Mouse (Mus musculus) limb, embryonic 15.5 days (tissue): Measurements from ENCODE around the gene Grin3b. TPM values are rescaled to one million over a fixed set of nuclear protein-coding genes. Genes with fewer than 3 reads are reported as not detected.

Source experiments
- ATAC-seq: fragments of 200-750 bp; cut with Nextera tagmentation; 2 replicates; pipeline ENCODE4 v1.8.0; 2017; ENCODE audit warnings: low read depth, moderate TSS enrichment; ENCODE audit not compliant: insufficient number of reproducible peaks, low FRiP score, low TSS enrichment
- H3K27ac ChIP-seq: fragments of 300-500 bp; sonication (generic); 2 replicates; pipeline ENCODE4 v1.5.1; 2015; ENCODE audit warnings: moderate library complexity, mild to moderate bottlenecking, inconsistent platforms
- H3K27me3 ChIP-seq: fragments of 300-500 bp; sonication (generic); 2 replicates; pipeline ENCODE4 v1.6.1; 2015; ENCODE audit warnings: inconsistent platforms
- H3K36me3 ChIP-seq: fragments of 300-500 bp; sonication (generic); 2 replicates; pipeline ENCODE4 v1.6.1; 2015; ENCODE audit warnings: inconsistent platforms
- H3K4me1 ChIP-seq: fragments of 300-500 bp; sonication (generic); 2 replicates; pipeline ENCODE4 v1.6.1; 2015; ENCODE audit warnings: inconsistent platforms
- H3K4me2 ChIP-seq: fragments of 300-500 bp; sonication (generic); 2 replicates; pipeline ENCODE4 v1.6.1; 2015; ENCODE audit warnings: mild to moderate bottlenecking, inconsistent platforms
- H3K4me3 ChIP-seq: fragments of 300-500 bp; sonication (generic); 2 replicates; pipeline ENCODE4 v1.5.1; 2015; ENCODE audit warnings: mild to moderate bottlenecking, inconsistent platforms
- H3K9ac ChIP-seq: fragments of 300-500 bp; sonication (generic); 2 replicates; pipeline ENCODE4 v1.6.1; 2015; ENCODE audit warnings: inconsistent platforms
- H3K9me3 ChIP-seq: fragments of 300-500 bp; sonication (generic); 2 replicates; pipeline ENCODE4 v1.6.1; 2016; ENCODE audit warnings: inconsistent platforms
- WGBS: fragments of 180-500 bp; shearing (Covaris S2); methylation state at CpG from one replicate; pipeline ENCODE4 v1.1.7; 2015; 5-methylcytosine and 5-hydroxymethylcytosine counted together
- polyA plus RNA-seq: library from polyadenylated mRNA; unstranded; fragments of >200 nt; fragmentation: Nextera tagmentation; extraction: Ambion mirVana; gene quantifications from 2 replicates; pipeline ENCODE4 v1.2.1, GENCODE M21; 2015

The Grin3b gene
- polyA plus RNA-seq, 1 experiment from 2014 or later, result 0.64 TPM

DNA sequence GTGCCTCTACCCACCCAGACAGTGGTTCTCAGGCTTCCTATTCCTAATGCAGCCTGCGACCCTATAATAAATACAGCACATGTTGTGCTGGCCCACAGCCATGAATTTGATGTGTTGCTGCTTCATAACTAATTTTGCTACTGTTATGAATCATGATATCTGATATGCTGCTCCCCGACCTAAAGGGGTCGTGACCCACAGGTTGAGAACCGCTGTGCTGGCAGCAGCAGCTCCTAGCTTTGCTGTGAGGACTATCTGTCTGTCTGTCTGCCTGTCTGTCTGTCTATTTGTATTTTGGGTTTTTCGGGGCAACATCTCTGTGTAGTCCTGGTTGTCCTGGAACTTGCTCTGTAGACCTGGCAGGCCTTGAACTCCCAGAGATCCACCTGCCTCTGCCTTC lies 53.2 kb downstream of the Grin3b start:
- H3K9ac ChIP-seq, result no peak overlapping the region
- 0 out of 2 replicates have a peak overlapping the region, but pooled peaks have one; percentile 1 for H3K27ac ChIP-seq
- H3K9me3 ChIP-seq, result no peaks in the 10 kb centered on the region
- no peaks in the 10 kb centered on the region for H3K36me3 ChIP-seq
- ATAC-seq, result no peak
- no peak overlapping the region for H3K4me2 ChIP-seq
- 83% methylated on average over 5 of the region's 5 CpGs for WGBS
- no peak overlapping the region for H3K4me3 ChIP-seq
- peaks cover 27% of the 10 kb centered on the region for H3K4me1 ChIP-seq
- H3K27me3 ChIP-seq, result no peaks in the 10 kb centered on the region; the same call in 1 of the 2 replicates

DNA sequence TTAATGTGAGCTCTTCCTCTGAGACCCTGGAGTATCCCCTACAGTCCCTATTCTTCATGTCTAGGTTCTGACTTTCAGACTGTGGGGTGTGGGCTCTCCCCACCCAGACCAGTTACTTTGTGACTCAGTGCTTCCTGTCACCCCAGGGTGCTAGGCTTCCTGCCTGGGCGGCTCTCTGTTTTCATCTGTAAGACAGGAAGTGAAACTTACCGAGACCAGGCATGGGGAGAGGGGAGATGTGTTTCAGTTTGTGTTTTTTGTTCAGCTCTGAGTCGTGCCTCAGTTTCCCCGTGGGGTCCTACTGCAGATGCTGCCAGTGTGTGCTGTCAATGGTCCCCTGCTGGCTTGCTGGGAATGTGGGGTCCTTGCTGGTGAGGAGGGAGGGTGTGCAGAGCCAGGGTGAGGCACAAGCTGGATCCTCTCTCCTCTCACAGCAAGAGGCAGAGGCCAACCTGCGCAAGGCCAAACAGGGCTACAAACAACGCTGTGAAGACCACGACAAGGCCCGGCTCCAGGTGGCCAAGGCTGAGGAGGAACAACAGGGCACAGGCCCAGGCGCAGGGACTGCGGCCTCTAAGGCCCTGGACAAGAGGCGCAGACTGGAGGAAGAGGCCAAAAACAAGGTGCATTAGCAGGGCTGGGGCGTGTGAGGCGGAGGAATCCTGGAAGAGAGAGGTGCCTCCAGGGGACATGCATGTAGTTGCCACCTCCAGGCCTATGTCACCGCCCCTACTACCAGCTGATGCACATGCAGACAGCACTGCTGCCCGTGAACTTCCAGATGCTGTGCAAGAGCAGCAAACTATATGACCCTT lies 53.9 kb downstream of the Grin3b start:
- WGBS, result 71% methylated on average over 15 of the region's 15 CpGs
- no peak for ATAC-seq
- H3K9me3 ChIP-seq, result no peaks in the 10 kb centered on the region

DNA sequence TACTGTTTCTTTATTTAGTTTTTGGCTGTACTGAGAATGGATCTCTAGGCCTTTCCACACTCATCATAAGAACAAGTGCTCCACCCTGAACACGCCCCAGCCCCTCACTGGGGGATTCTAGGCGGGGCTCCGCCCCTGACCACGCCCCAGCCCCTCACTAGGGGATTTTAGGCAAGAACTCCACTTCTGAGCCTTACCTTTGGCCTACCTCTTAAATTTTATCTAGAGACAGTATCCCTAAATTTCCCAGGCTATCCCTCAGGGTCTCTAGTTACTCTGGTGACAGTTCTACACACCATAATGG lies 54.5 kb downstream of the Grin3b start:
- Histone ChIP-seq H3K9me3 (no peaks in the 10 kb centered on the region), H3K4me2 (no peak overlapping the region), H3K27me3 (no peaks in the 10 kb centered on the region), H3K27ac (no peak overlapping the region), H3K4me3 (no peak overlapping the region), H3K36me3 (no peaks in the 10 kb centered on the region), H3K4me1 (peaks cover 14% of the 10 kb centered on the region), H3K9ac (no peak overlapping the region)
- ATAC-seq, result no peak
- 51% methylated on average over 4 of the region's 4 CpGs for WGBS

More for the DNA sequence above, 53.9 kb downstream of the Grin3b start:
- Histone ChIP-seq H3K27ac (no peak overlapping the region), H3K36me3 (no peaks in the 10 kb centered on the region), H3K4me2 (no peak overlapping the region), H3K9ac (no peak overlapping the region), H3K27me3 (no peaks in the 10 kb centered on the region; the same call in 1 of the 2 replicates), H3K4me3 (no peak overlapping the region), H3K4me1 (peaks cover 20% of the 10 kb centered on the region)

DNA sequence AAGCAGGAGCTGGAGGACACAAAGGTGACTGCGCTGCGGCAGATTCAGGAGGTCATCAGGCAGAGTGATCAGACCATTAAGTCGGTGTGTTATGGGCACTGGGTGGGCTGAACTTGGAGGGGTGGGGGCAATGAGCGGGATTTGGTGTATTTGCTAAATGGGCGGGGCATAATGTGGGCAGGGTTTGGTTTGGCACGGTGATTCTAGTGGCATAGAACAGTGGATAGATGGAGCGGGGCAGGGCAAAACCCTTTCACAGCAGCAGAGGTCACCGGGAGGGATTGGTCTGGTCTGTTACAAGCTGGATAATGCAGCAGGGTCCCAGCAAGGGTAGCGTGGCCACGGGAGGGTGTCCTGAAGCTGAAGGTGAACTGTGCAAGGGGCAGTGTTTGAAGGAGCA lies 54.9 kb downstream of the Grin3b start:
- H3K27me3 ChIP-seq, result no peaks in the 10 kb centered on the region
- H3K36me3 ChIP-seq, result no peaks in the 10 kb centered on the region
- no peak overlapping the region for H3K4me2 ChIP-seq
- peaks cover 10% of the 10 kb centered on the region for H3K4me1 ChIP-seq
- H3K9me3 ChIP-seq, result no peaks in the 10 kb centered on the region
- H3K27ac ChIP-seq, result no peak overlapping the region
- no peak overlapping the region for H3K9ac ChIP-seq
- WGBS, result 76% methylated on average over 10 of the region's 10 CpGs
- ATAC-seq, result no peak
- H3K4me3 ChIP-seq, result no peak overlapping the region

DNA sequence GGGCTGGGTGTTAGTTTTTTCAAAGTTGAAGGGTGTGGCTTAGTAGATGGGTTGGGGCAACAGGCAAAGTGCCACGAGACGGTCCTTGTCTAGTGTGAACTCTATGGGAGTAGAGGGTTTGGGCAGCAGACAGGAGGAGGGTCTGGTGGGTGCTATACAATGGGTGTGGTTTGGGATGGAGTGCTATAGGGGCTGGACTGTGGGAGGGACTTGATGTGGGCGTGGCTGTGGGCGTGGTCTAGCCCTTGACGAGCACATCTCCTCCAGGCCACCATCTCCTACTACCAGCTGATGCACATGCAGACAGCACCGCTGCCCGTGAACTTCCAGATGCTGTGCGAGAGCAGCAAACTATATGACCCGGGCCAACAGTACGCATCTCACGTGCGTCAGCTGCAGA lies 55.4 kb downstream of the Grin3b start:
- no peak overlapping the region for H3K27ac ChIP-seq
- no peak overlapping the region for H3K9ac ChIP-seq
- no peaks in the 10 kb centered on the region for H3K27me3 ChIP-seq
- no peak overlapping the region for H3K4me2 ChIP-seq
- H3K4me3 ChIP-seq, result no peak overlapping the region
- H3K4me1 ChIP-seq, result peaks cover 8% of the 10 kb centered on the region; the same call in 1 of the 2 replicates
- no peak for ATAC-seq
- no peaks in the 10 kb centered on the region for H3K36me3 ChIP-seq
- no peaks in the 10 kb centered on the region for H3K9me3 ChIP-seq
- 55% methylated on average over 12 of the region's 12 CpGs for WGBS

Other genes with a start within 250 kb of the Grin3b start
- 35.8 and 41.5 TPM in 2 replicates for gene Polrmt, start 224.1 kb upstream of the Grin3b start, polyA plus RNA-seq
- gene Fgf22, start 215.6 kb upstream of the Grin3b start, polyA plus RNA-seq, result 0.95 and 2.2 TPM in 2 replicates
- gene Rnf126, start 203.8 kb upstream of the Grin3b start, polyA plus RNA-seq, result 93.2 and 104 TPM in 2 replicates
- gene Fstl3, start 193.4 kb upstream of the Grin3b start, polyA plus RNA-seq, result 21.2 and 22.2 TPM in 2 replicates
- gene Prss57, start 179.8 kb upstream of the Grin3b start, polyA plus RNA-seq, result 0.10 and 0.12 TPM in 2 replicates
- gene Palm, start 177.1 kb upstream of the Grin3b start, polyA plus RNA-seq, result 79.9 and 84.8 TPM in 2 replicates
- 0.56 and 1.6 TPM in 2 replicates for gene Misp, start 149.7 kb upstream of the Grin3b start, polyA plus RNA-seq
- gene Ptbp1, start 116.3 kb upstream of the Grin3b start, polyA plus RNA-seq, result 301 and 303 TPM in 2 replicates
- gene Prtn3, start 96.2 kb upstream of the Grin3b start, polyA plus RNA-seq, result 3.7 and 5.1 TPM in 2 replicates
- 53.0 and 60.1 TPM in 2 replicates for gene Plppr3, start 96.1 kb upstream of the Grin3b start, polyA plus RNA-seq
- 0.36 and 0.40 TPM in 2 replicates for gene Elane, start 84.5 kb upstream of the Grin3b start, polyA plus RNA-seq
- 0.27 TPM in 1 of 2 replicates, not detected in the other for gene Cfd, start 79.9 kb upstream of the Grin3b start, polyA plus RNA-seq
- gene Med16, start 61.8 kb upstream of the Grin3b start, polyA plus RNA-seq, result 35.4 and 37.7 TPM in 2 replicates
- not detected in 2 replicates for gene Gm26602, start 59.9 kb upstream of the Grin3b start, polyA plus RNA-seq
- gene Kiss1r, start 53.7 kb upstream of the Grin3b start, polyA plus RNA-seq, result 1.0 and 1.2 TPM in 2 replicates
- 159 and 161 TPM in 2 replicates for gene R3hdm4, start 49.5 kb upstream of the Grin3b start, polyA plus RNA-seq
- 5.7 and 7.4 TPM in 2 replicates for gene Arid3a, start 43.7 kb upstream of the Grin3b start, polyA plus RNA-seq
- 81.7 and 83.6 TPM in 2 replicates for gene Wdr18, start 10.6 kb upstream of the Grin3b start, polyA plus RNA-seq
- gene Tmem259, start 13.6 kb downstream of the Grin3b start, polyA plus RNA-seq, result 19.3 and 20.1 TPM in 2 replicates
- gene Cnn2, start 17.9 kb downstream of the Grin3b start, polyA plus RNA-seq, result 264 and 270 TPM in 2 replicates
- gene Abca7, start 25.8 kb downstream of the Grin3b start, polyA plus RNA-seq, result 3.3 and 3.4 TPM in 2 replicates
- gene Arhgap45, start 45.9 kb downstream of the Grin3b start, polyA plus RNA-seq, result 5.3 and 6.4 TPM in 2 replicates
- 213 and 217 TPM in 2 replicates for gene Polr2e, start 69.1 kb downstream of the Grin3b start, polyA plus RNA-seq
- gene Gpx4, start 76.5 kb downstream of the Grin3b start, polyA plus RNA-seq, result 432 and 471 TPM in 2 replicates
- gene Sbno2, start 134.9 kb downstream of the Grin3b start, polyA plus RNA-seq, result 19.7 and 19.8 TPM in 2 replicates
- gene Stk11, start 145.1 kb downstream of the Grin3b start, polyA plus RNA-seq, result 15.2 and 16.6 TPM in 2 replicates
- gene Atp5d, start 167.9 kb downstream of the Grin3b start, polyA plus RNA-seq, result 494 and 537 TPM in 2 replicates
- gene Cbarp, start 170.1 kb downstream of the Grin3b start, polyA plus RNA-seq, result 5.9 and 6.8 TPM in 2 replicates
- gene Midn, start 177.6 kb downstream of the Grin3b start, polyA plus RNA-seq, result 13.4 and 14.0 TPM in 2 replicates
- 102 and 103 TPM in 2 replicates for gene Cirbp, start 195.3 kb downstream of the Grin3b start, polyA plus RNA-seq
- 12.8 and 13.3 TPM in 2 replicates for gene 1600002K03Rik, start 202.2 kb downstream of the Grin3b start, polyA plus RNA-seq
- gene Efna2, start 208.8 kb downstream of the Grin3b start, polyA plus RNA-seq, result 27.0 and 29.3 TPM in 2 replicates